Mouse (Mus musculus) lung, postnatal 0 days (tissue): ENCODE measurements around the gene Armc9.

Experiments used
- CTCF ChIP-seq: IDR thresholded peaks from 2 replicates; pipeline ENCODE4 v1.5.1; 2016; ENCODE audit warnings: antibody characterized with exemption, mild to moderate bottlenecking
- EP300 ChIP-seq: IDR thresholded peaks from 2 replicates; pipeline ENCODE4 v1.6.1; 2016; ENCODE audit warnings: antibody characterized with exemption, mild to moderate bottlenecking, control low read depth

DNA sequence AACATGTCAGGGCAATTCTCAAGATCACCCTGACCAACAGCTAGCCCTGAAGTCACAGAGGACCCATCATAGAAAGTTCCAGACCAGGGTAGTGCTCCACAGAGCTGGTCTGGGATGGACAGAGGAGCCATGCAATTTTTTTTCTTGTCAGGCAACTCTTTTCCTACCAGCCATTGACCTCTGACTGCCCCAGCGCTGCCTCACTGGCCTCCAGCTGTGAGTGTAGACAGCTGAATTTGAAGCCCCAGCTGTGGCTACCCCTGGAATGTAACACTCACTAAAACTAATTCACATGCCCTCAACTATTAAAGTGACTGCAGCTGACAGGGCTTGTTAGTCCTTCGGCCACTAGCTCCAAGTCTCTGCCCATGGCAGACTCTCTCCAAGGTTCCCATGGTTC, 145.5 kb downstream of the Armc9 start:
- TF ChIP-seq CTCF, result no peak
- no peak for TF ChIP-seq EP300
